Mouse (Mus musculus) liver, postnatal 0 days (tissue): ENCODE measurements around the gene Popdc3. TPM values are rescaled to one million over a fixed set of nuclear protein-coding genes. Genes with fewer than 3 reads are reported as not detected.

ENCODE experiments used
- ATAC-seq: fragments of 200-750 bp; cut with Nextera tagmentation; 2 replicates; pipeline ENCODE4 v1.8.0; 2017; ENCODE audit warnings: mild to moderate bottlenecking, moderate library complexity
- DNase-seq: peaks from one replicate; pipeline ENCODE4 v3.0.0-alpha.2; 2016
- H3K27ac ChIP-seq: fragments of 300-500 bp; sonication (generic); 2 replicates; pipeline ENCODE4 v1.5.1; 2014; ENCODE audit warnings: antibody characterized with exemption, moderate library complexity, mild to moderate bottlenecking, low read depth
- H3K27me3 ChIP-seq: fragments of 300-500 bp; sonication (generic); 2 replicates; pipeline ENCODE4 v1.6.1; 2014; ENCODE audit warnings: low read length, control low read depth, mixed read lengths; ENCODE audit not compliant: insufficient read depth
- H3K36me3 ChIP-seq: fragments of 300-500 bp; sonication (generic); replicated peaks from 2 replicates; pipeline ENCODE4 v1.6.1; 2014; ENCODE audit warnings: mild to moderate bottlenecking, control low read depth, low read length, moderate library complexity, mixed read lengths; ENCODE audit not compliant: insufficient read depth
- H3K4me1 ChIP-seq: fragments of 300-500 bp; sonication (generic); 2 replicates; pipeline ENCODE4 v1.6.1; 2014; ENCODE audit warnings: antibody characterized with exemption, mild to moderate bottlenecking, control low read depth; ENCODE audit not compliant: insufficient read depth
- H3K4me2 ChIP-seq: fragments of 300-500 bp; sonication (generic); 2 replicates; pipeline ENCODE4 v1.6.1; 2014; ENCODE audit warnings: low read depth, mild to moderate bottlenecking, low read length, moderate library complexity, mixed read lengths
- H3K4me3 ChIP-seq: fragments of 300-500 bp; sonication (generic); 2 replicates; pipeline ENCODE4 v1.5.1; 2014; ENCODE audit warnings: low read depth, low read length
- H3K9ac ChIP-seq: fragments of 300-500 bp; sonication (generic); replicated peaks from 2 replicates; pipeline ENCODE4 v1.6.1; 2014; ENCODE audit warnings: mild to moderate bottlenecking, moderate library complexity
- H3K9me3 ChIP-seq: fragments of 300-500 bp; sonication (generic); 2 replicates; pipeline ENCODE4 v1.6.1; 2016; ENCODE audit warnings: mild to moderate bottlenecking, control low read depth, low read length, mixed read lengths
- CTCF ChIP-seq: sonication (generic); IDR thresholded peaks from 2 replicates; pipeline ENCODE4 v1.5.1; 2016; ENCODE audit warnings: antibody characterized with exemption, low read depth
- EP300 ChIP-seq: IDR thresholded peaks from 2 replicates; pipeline ENCODE4 v1.6.1; 2016; ENCODE audit warnings: antibody characterized with exemption, low read depth, mild to moderate bottlenecking
- WGBS: fragments of 180-500 bp; shearing (Covaris S2); extraction: QIAGEN DNeasy Blood & Tissue Kit; methylation state at CpG from one replicate; pipeline ENCODE4 v1.1.7; 2014; ENCODE audit not compliant: insufficient replicate concordance; 5-methylcytosine and 5-hydroxymethylcytosine counted together
- polyA plus RNA-seq: library from polyadenylated mRNA; unstranded; fragments of >200 nt; fragmentation: Nextera tagmentation; extraction: Ambion mirVana; gene quantifications from 2 replicates; pipeline ENCODE4 v1.2.1, GENCODE M21; 2015

The Popdc3 gene
- polyA plus RNA-seq, 1 experiment from 2014 or later = not detected

DNA sequence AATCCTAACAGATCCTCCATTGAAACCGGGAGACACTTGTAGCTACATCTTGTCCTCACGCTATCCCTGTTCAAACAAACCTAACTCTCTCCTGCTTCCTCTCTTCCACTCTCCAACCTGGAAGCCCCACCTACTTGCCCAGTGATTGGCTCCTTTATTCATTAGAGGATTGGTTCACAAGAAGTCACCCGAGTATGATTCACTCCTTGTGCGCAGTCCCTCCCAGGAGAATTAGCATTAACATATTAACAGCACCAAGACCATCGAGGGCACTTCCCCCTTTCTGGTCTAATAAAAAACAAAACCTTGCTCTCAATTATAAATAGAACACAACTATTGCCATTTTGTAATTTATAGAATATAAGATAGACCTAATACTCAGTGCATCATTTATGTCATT, 117.2 kb downstream of the Popdc3 start:
- Histone ChIP-seq H3K4me2 (no peak overlapping the region), H3K27ac (no peak overlapping the region), H3K9me3 (no peaks in the 10 kb centered on the region), H3K9ac (no peak overlapping the region), H3K4me3 (no peak overlapping the region), H3K36me3 (no peaks in the 10 kb centered on the region), H3K27me3 (peaks cover 4% of the 10 kb centered on the region; the same call in 1 of the 2 replicates), H3K4me1 (no peaks in the 10 kb centered on the region)
- ATAC-seq (no peak), DNase-seq (no peak)
- TF ChIP-seq CTCF = no peak
- WGBS = 69% methylated on average over 5 of the region's 5 CpGs

DNA sequence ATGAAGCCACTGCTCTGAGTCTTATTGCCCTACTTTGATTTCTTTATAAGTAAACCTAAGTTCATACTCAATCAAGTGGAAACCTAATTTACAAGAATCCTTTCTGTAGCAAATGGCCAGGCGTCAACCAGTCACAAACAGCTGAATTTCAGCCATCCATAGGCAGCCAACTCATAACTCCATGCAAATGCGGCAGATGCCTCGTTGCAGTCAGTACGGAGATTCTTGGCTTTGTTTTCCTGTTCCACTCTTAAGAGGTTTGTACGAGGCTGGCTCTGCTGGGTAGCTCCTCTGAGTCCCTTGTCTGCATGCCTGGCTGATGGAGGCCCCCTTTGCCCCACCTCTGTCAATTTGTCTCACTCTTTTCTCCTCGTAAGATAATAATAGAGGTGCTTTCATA, 120.6 kb downstream of the Popdc3 start:
- Histone ChIP-seq H3K4me1 (no peaks in the 10 kb centered on the region), H3K36me3 (no peaks in the 10 kb centered on the region), H3K9ac (no peak overlapping the region), H3K27ac (no peak overlapping the region), H3K9me3 (no peaks in the 10 kb centered on the region), H3K4me3 (no peak overlapping the region), H3K4me2 (no peak overlapping the region), H3K27me3 (no peaks in the 10 kb centered on the region)
- DNase-seq (no peak), ATAC-seq (no peak)
- WGBS = 73% methylated on average over 6 of the region's 6 CpGs
- TF ChIP-seq CTCF (no peak), EP300 (no peak)

DNA sequence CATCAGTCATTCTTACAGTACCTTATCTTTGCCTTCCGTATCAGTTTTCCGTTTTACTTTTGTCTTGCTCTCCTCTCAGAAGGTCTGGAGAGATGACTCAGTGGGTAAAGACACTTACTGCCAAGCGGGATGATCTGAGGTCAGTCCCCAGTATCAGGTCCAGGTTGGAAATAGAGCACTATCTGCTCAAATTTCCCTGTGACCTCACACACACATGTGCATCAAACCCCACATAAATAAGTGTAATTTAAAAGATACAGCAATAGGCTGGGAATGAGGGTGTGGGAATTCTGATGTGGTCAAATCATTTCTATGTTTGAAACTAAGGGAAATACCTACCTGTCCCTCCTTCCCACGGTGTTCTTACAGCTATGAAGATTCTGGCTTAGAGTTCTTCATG, 121.6 kb downstream of the Popdc3 start:
- Histone ChIP-seq H3K27ac (no peak overlapping the region), H3K4me1 (no peaks in the 10 kb centered on the region), H3K27me3 (no peaks in the 10 kb centered on the region), H3K36me3 (no peaks in the 10 kb centered on the region), H3K4me3 (no peak overlapping the region), H3K4me2 (no peak overlapping the region), H3K9ac (no peak overlapping the region), H3K9me3 (no peaks in the 10 kb centered on the region)
- ATAC-seq (no peak), DNase-seq (no peak)
- TF ChIP-seq CTCF = no peak
- no peak for TF ChIP-seq EP300
- 73% methylated on average over 4 of the region's 4 CpGs for WGBS

DNA sequence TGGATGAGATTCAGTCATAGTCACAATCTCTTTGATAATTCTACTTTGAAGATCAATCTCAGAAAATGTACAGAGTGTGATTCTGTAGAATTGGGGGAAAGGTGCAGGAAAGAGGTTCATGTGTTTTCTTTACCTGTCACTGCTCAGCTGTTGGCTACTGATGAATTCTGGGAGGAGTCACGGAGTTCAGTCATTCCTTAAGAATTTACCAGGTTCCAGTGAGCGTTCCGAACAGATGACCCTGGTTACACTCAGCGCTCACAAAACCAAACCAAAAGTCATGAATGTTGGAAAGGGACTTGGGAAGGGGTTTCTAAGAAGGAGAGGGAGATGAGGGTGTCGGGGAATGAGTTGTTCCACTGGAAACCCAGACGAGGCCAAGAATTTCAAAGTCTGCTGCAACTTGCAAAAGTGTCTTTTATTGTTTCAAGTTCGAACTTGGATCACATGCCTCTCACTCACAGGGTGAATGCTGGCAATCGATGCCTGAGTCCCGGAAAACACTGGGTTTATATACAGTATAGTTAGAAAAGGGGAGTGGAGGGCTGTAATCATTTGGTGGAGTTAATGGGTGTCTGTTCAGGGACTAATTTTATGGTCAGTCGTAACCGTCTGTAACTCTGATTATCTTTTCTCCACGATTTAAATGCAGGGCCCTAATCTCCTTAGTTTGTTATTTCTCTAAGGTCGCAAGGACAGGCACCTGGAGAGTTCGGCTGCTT, 125.6 kb downstream of the Popdc3 start:
- Histone ChIP-seq H3K9me3 (no peaks in the 10 kb centered on the region), H3K27ac (no peak overlapping the region), H3K9ac (no peak overlapping the region), H3K4me3 (no peak overlapping the region), H3K4me1 (no peaks in the 10 kb centered on the region), H3K36me3 (no peaks in the 10 kb centered on the region), H3K4me2 (no peak overlapping the region), H3K27me3 (no peaks in the 10 kb centered on the region)
- TF ChIP-seq EP300 = no peak
- no peak for TF ChIP-seq CTCF
- ATAC-seq (no peak), DNase-seq (no peak)
- WGBS = 48% methylated on average over 14 of the region's 14 CpGs

DNA sequence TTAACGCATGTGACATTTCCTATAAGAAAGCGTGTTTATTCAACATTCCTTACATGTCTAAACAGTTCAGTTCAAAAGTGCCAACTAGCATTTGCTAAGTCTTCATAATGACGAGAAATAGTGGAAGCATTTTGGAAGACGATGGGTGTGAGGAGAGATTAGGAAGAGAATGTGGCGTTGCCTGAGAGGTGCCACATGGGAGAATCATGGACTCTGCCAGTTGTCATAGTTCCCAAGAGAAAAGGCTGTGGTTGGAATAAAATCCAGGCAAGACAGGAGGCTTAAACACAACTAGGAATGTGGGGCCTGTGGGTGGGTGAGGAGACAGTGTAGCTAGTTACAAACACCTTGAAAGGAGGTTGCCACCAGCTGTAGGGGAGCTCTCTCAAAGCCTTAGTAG, 127.3 kb downstream of the Popdc3 start:
- no peak overlapping the region for H3K9ac ChIP-seq
- DNase-seq (no peak), ATAC-seq (no peak)
- no peak overlapping the region for H3K4me3 ChIP-seq
- 80% methylated on average over 5 of the region's 5 CpGs for whole genome bisulfite sequencing
- H3K27me3 ChIP-seq = no peaks in the 10 kb centered on the region
- no peaks in the 10 kb centered on the region for H3K36me3 ChIP-seq
- no peaks in the 10 kb centered on the region for H3K9me3 ChIP-seq
- no peak overlapping the region for H3K27ac ChIP-seq
- no peaks in the 10 kb centered on the region for H3K4me1 ChIP-seq
- no peak overlapping the region for H3K4me2 ChIP-seq
- TF ChIP-seq EP300 (no peak), CTCF (no peak)

DNA sequence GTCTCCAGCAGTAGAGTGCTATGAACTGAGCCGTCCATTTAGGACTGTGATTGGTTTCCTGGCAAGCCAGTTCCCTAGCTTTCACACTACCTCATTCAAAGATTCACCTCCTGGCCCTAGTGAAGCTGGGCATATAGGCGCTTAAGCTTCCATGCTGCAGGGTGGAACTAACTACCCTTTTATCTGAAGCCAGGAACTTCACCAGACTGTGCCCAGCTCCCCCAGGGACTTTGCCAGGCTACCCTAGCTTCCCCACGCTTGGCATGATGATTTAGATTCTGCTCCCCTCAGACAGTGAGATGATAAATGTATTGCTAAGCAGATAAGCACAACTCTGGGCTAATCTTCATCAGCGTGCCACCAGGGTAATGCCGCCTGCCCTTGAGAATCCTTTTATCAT, 133.2 kb downstream of the Popdc3 start:
- Histone ChIP-seq H3K9ac (no peak overlapping the region), H3K4me3 (no peak overlapping the region), H3K27ac (no peak overlapping the region), H3K4me2 (no peak overlapping the region), H3K27me3 (no peaks in the 10 kb centered on the region), H3K4me1 (no peaks in the 10 kb centered on the region), H3K9me3 (no peaks in the 10 kb centered on the region), H3K36me3 (no peaks in the 10 kb centered on the region)
- ATAC-seq = no peak
- no peak for TF ChIP-seq CTCF
- no peak for TF ChIP-seq EP300
- WGBS = 69% methylated on average over 5 of the region's 5 CpGs
- DNase-seq = no peak
